Mouse (Mus musculus): ENCODE measurements around the gene Lnx2. TPM values are rescaled to one million over a fixed set of nuclear protein-coding genes. Genes with fewer than 3 reads are reported as not detected.

Lnx2 gene
- polyA plus RNA-seq, 1 experiment from 2014 or later: 14.2 TPM

GRCm38 (mm10) chr5:146971776-146972561 lies 104.4 kb downstream of the Lnx2 start:
- Histone ChIP-seq H3K4me2 (no peak overlapping the region), H3K27me3 (0 out of 2 replicates have a peak, but pooled peaks cover 3% of the 10 kb centered on the region), H3K9me3 (no peaks in the 10 kb centered on the region), H3K27ac (no peak overlapping the region), H3K4me1 (no peaks in the 10 kb centered on the region), H3K4me3 (no peak overlapping the region), H3K36me3 (no peaks in the 10 kb centered on the region), H3K9ac (no peak overlapping the region)
- WGBS: 60% methylated on average over 10 of the region's 10 CpGs
- ATAC-seq (ENCODE audit: insufficient number of reproducible peaks, low FRiP score, low TSS enrichment, low read depth): no peak

- no peak for ATAC-seq (ENCODE audit: insufficient number of reproducible peaks, low FRiP score, low TSS enrichment, low read depth)
Observed at GRCm38 (mm10) chr5:146968695-146969393, 107.5 kb downstream of the Lnx2 start.

More at GRCm38 (mm10) chr5:146968695-146969393, 107.5 kb downstream of the Lnx2 start:
- Histone ChIP-seq H3K27me3 (0 out of 2 replicates have a peak, but pooled peaks cover 3% of the 10 kb centered on the region), H3K27ac (no peak overlapping the region), H3K36me3 (no peaks in the 10 kb centered on the region), H3K9ac (no peak overlapping the region), H3K4me1 (0 out of 2 replicates have a peak, but pooled peaks cover 4% of the 10 kb centered on the region), H3K9me3 (no peaks in the 10 kb centered on the region), H3K4me2 (no peak overlapping the region), H3K4me3 (no peak overlapping the region)
- WGBS: 69% methylated on average over 13 of the region's 13 CpGs

Other genes starting within 250 kb of the Lnx2 start
- gene Rpl21, start 243.7 kb downstream of the Lnx2 start, polyA plus RNA-seq (2015; fragmentation: Nextera tagmentation; extraction: Ambion mirVana): 448 and 534 TPM in 2 replicates
- gene Rasl11a, start 231.5 kb downstream of the Lnx2 start, polyA plus RNA-seq (2015; fragmentation: Nextera tagmentation; extraction: Ambion mirVana): 11.4 and 11.5 TPM in 2 replicates
- 109 and 110 TPM in 2 replicates for gene Gtf3a, start 127.9 kb downstream of the Lnx2 start, polyA plus RNA-seq (2015; fragmentation: Nextera tagmentation; extraction: Ambion mirVana)
- gene Mtif3, start 112.8 kb downstream of the Lnx2 start, polyA plus RNA-seq (2015; fragmentation: Nextera tagmentation; extraction: Ambion mirVana): 22.9 and 25.6 TPM in 2 replicates
- gene Polr1d, start 464 bp upstream of the Lnx2 start, polyA plus RNA-seq (2015; fragmentation: Nextera tagmentation; extraction: Ambion mirVana): 135 and 145 TPM in 2 replicates
- gene Gsx1, start 112.1 kb upstream of the Lnx2 start, polyA plus RNA-seq (2015; fragmentation: Nextera tagmentation; extraction: Ambion mirVana): not detected in 2 replicates
- not detected in 2 replicates for gene Pdx1, start 193.4 kb upstream of the Lnx2 start, polyA plus RNA-seq (2015; fragmentation: Nextera tagmentation; extraction: Ambion mirVana)
- gene Cdx2, start 230.7 kb upstream of the Lnx2 start, polyA plus RNA-seq (2015; fragmentation: Nextera tagmentation; extraction: Ambion mirVana): not detected in 2 replicates
- not detected in 2 replicates for gene Urad, start 245.9 kb upstream of the Lnx2 start, polyA plus RNA-seq (2015; fragmentation: Nextera tagmentation; extraction: Ambion mirVana)